Mouse (Mus musculus): Measurements from ENCODE around the gene Pla2g2d.
A peak's percentile ranks its signal among the peaks of the same experiment; 100 is the strongest.

Gene Pla2g2d

GRCm38 (mm10) chr4:138775435-138775834 lies at the start of gene Pla2g2d:
Gene Pla2g2d, plus strand, starts transcription at chr4:138775735.
- no peak for DNase-seq

- no peak for DNase-seq
These were observed 49.8 kb upstream of the Pla2g2d start for GRCm38 (mm10) chr4:138725751-138726150.

GRCm38 (mm10) chr4:138729018-138729703 lies 46.4 kb upstream of the Pla2g2d start:
- no peak for DNase-seq

- DNase-seq, result no peak
These were observed 41.4 kb upstream of the Pla2g2d start for GRCm38 (mm10) chr4:138734105-138734504.

- DNase-seq, result no peak
These were observed 40.7 kb upstream of the Pla2g2d start for GRCm38 (mm10) chr4:138734863-138735262.

GRCm38 (mm10) chr4:138737031-138737430 lies 38.5 kb upstream of the Pla2g2d start, which contains the start of gene Ubxn10:
Gene Ubxn10, minus strand, starts transcription at chr4:138737167.
- DNase-seq, result no peak

- DNase-seq, result no peak
These were observed 36.2 kb upstream of the Pla2g2d start for GRCm38 (mm10) chr4:138739136-138739851.

GRCm38 (mm10) chr4:138745884-138746283 lies 29.7 kb upstream of the Pla2g2d start:
- DNase-seq, result no peak

- no peak for DNase-seq
These were observed 28.7 kb upstream of the Pla2g2d start for GRCm38 (mm10) chr4:138746866-138747265.

GRCm38 (mm10) chr4:138747851-138748250 lies 27.7 kb upstream of the Pla2g2d start:
- peak; percentile 46 to 52 for DNase-seq

- peak in 1 of 2 experiments; percentile 22 for DNase-seq
These were observed 27.0 kb upstream of the Pla2g2d start for GRCm38 (mm10) chr4:138748369-138749072.

- DNase-seq, result no peak
These were observed 22.9 kb upstream of the Pla2g2d start for GRCm38 (mm10) chr4:138752603-138753002.

- no peak for DNase-seq
These were observed 21.9 kb upstream of the Pla2g2d start for GRCm38 (mm10) chr4:138753608-138754007.

GRCm38 (mm10) chr4:138754432-138754831 lies 21.1 kb upstream of the Pla2g2d start:
- no peak for DNase-seq

GRCm38 (mm10) chr4:138755439-138755838 lies 20.1 kb upstream of the Pla2g2d start:
- DNase-seq, result no peak

GRCm38 (mm10) chr4:138755983-138756382 lies 19.6 kb upstream of the Pla2g2d start:
- DNase-seq, result no peak

GRCm38 (mm10) chr4:138757416-138757815 lies 18.1 kb upstream of the Pla2g2d start, which contains the start of gene Pla2g2f:
Gene Pla2g2f, minus strand, starts transcription at chr4:138757626.
- DNase-seq, result no peak

- no peak for DNase-seq
These were observed 13.3 kb upstream of the Pla2g2d start for GRCm38 (mm10) chr4:138762266-138762665.

GRCm38 (mm10) chr4:138771970-138772369 lies 3.6 kb upstream of the Pla2g2d start:
- DNase-seq, result no peak

- no peak for DNase-seq
These were observed 3.1 kb upstream of the Pla2g2d start for GRCm38 (mm10) chr4:138772386-138772785.

- DNase-seq, result no peak
These were observed 2.2 kb downstream of the Pla2g2d start for GRCm38 (mm10) chr4:138777417-138778407.

GRCm38 (mm10) chr4:138780300-138780699 lies 4.8 kb downstream of the Pla2g2d start:
- no peak for DNase-seq

Data from thymus, postnatal 36 days (tissue).